Mouse (Mus musculus) effector memory CD4-positive, alpha-beta T cell, adult 7 months (primary cell): Measurements from ENCODE around the gene Zfp358. TPM values are rescaled to one million over a fixed set of nuclear protein-coding genes. Genes with fewer than 3 reads are reported as not detected.

Experiments
- polyA plus RNA-seq: library from polyadenylated mRNA; unstranded; fragments of 100-300 nt; shearing (Covaris generic); gene quantifications from one replicate; pipeline ENCODE4 v1.2.1, GENCODE M21; 2017

Zfp358 gene
- polyA plus RNA-seq: 1.5 TPM

DNA sequence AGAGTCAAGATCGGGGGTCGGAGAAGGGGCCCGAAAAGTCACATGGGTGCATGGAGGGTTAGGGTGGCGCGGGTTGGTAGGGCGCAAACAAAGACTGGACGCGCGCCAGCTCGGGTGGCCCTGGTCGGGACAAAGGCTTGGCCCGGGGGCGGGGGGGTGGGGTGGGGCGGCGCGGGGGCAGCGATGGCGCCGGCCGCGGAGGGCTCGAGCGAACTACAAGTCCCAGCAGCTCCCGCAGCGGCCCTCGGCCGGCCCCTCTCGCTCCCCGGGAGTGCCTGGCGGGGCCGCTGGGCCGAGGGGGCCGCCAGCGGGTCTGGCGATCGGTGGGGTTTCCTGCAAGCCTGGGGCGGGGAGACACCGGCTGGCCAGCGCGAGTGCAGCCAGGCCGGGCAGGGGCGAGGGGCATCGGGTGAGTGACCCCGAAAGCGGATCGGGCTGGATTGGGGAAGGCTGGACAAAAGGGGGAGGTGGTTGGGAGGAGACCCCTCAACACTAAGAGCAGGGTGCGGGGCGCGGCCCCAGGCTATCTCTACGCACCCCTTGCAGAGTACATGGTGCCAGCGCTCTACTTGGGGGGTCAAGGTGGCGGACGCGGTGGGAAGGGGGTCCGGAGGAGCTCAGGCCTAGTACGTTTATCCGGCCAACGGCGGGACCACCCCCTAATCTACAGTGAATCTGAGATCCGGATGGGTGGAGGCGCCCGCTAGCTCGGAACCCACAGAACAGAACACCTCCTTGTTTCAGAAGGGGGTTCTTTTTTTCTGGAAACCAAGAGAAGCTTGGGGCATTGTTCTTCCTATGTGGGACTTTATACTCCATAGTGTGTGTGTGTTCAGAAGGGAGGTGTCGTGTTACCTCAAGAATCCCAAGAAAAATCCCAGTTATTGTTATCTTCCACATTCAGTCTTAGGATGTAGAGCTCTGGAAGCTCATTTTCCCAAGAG lies at the start of gene Zfp358:
Gene Zfp358, plus strand, starts transcription at position 238 of the 944 bp plus-strand sequence.

DNA sequence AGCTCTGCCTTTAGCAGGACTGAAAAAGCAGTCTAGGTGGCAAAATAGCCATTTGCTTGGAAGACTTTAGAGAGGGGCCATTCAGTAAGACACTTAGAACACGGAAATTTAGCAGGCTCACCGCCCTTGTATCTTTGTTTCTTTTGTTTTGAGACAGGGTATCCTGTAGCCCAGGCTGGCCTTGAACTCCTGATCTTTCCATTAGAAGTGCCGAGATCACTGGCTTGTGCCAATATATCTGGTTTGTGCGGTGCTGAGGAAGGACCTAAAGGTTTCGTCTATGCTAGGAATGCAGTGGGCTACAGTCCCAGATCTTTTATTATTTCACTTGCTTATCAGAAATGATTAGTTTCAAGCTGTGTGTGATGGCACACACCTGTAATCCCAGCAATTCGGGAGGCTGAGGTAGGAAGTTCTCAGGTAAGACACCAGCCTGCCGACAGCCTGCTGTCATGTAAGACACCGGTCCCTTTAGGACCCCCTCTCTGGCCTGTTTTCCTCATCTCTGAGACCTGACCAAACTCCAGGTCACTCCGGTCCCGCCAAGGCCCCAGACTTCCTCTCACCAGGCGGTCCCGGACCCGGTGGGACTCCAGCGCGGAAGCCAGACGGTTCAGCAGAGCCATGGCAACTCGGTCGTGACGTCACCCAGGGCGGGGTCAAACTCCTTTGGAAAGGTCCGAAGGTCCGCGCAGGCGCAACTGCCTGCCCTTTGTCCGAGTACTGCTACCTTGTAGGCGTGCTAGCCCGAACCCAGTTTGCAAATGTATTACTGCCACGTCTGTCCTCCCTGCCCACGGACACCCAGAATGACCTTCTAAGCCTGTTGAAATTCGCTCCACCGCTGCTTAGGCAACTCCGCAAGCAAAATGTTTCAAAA lies 25.7 kb upstream of the Zfp358 start, which contains the start of gene Pex11g:
Gene Pex11g, minus strand, starts transcription at position 675 of the 880 bp plus-strand sequence.

DNA sequence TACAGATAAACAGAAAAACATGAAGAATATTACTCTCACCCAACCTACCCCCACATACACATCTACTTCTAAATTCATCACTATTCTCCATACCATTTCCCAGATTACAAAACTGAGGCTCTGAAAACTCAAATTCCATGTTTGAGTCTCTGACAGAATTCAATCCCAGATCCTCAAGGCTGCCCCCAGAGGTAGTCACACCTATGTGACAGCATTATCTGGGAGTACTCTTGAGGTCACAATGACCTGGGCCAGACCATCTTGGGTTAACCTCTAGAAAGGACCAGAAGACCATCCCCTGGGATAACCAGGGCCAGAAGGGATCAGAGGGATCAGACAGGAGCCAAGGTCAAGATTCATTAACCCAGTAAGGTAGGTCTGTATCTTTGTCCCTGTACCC lies 22.4 kb upstream of the Zfp358 start, which contains the start of gene Tex45:
Gene Tex45, plus strand, starts transcription at position 301 of the 400 bp plus-strand sequence.

DNA sequence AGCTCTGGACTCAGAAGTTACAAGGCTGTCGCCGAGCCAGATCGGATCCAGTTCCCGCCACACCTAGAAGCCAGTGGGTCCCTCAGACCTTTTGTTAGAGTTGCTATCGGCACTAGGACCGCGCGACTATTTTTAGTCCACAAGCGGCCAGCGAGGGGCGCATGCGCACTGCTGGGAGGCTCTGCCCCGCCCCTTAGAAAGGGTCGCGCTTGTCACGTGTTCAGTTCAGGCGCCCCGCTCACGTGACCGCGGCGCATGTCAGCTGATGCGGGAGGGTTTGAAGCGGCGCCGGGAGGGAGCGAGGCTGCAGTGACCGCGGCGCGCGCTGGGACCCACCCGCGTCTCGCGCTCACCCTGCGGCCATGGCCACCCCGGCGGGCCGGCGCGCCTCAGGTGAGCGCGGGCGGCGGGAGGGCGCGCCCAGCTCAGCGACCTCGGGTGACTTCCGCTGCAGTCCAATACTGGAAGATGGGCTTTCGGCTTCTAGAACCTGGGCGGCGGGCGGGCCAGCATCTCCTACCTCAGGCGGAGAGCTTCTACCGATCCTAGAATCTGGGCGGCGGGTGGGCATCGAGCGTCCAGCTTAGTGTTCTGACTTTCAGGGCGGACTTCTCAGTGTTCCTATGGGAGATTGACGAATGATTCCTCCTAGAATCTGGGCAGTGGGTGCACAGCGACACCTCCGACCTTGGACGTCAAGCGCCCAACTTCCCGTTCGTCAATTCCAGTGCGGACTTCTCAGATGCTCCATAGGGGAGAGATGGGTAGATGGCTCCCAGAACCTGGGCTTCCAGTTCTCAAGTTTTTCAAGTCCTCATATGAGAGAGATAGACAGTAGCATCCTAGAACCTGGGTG lies 7.5 kb downstream of the Zfp358 start, which contains the start of gene Mcoln1:
Gene Mcoln1, plus strand, starts transcription at position 223 of the 856 bp plus-strand sequence.

DNA sequence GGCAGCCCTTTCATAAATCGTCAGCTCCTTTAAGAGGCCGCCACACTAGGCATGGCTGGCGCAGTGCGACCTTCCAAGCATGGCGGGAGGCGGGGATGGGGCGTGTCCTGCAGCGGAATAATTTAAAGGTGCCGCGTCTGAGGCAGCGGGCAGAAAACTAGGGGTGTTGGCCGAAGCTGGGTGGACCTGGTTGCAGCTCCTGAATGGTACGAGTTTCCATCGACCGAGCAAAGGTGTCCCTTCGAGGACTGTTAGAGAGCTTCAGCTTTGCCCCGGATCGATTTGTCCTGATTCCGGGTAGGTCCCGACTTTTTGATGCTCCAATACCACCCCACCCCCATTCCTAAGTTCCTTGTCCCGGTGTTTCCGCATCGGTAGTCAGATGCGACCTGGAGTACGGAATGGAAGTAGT lies 22.3 kb downstream of the Zfp358 start, which contains the start of gene Pnpla6:
Gene Pnpla6, plus strand, starts transcription at position 125 of the 412 bp plus-strand sequence.

Other genes with a start within 250 kb of the Zfp358 start
- gene Insr, start 213.5 kb upstream of the Zfp358 start, polyA plus RNA-seq: 15.9 TPM
- gene A430078G23Rik, start 139.7 kb upstream of the Zfp358 start, polyA plus RNA-seq: 108 TPM
- gene Arhgef18, start 100.1 kb upstream of the Zfp358 start, polyA plus RNA-seq: 113 TPM
- gene Pex11g, start 25.5 kb upstream of the Zfp358 start, polyA plus RNA-seq: 2.7 TPM
- not detected for gene Tex45, start 22.3 kb upstream of the Zfp358 start, polyA plus RNA-seq
- gene Mcoln1, start 7.3 kb downstream of the Zfp358 start, polyA plus RNA-seq: 81.1 TPM
- 37.4 TPM for gene Pnpla6, start 22.2 kb downstream of the Zfp358 start, polyA plus RNA-seq
- not detected for gene C330021F23Rik, start 74.9 kb downstream of the Zfp358 start, polyA plus RNA-seq
- gene Camsap3, start 94.2 kb downstream of the Zfp358 start, polyA plus RNA-seq: 0.98 TPM
- gene Xab2, start 128.2 kb downstream of the Zfp358 start, polyA plus RNA-seq: 113 TPM
- gene Pet100, start 128.4 kb downstream of the Zfp358 start, polyA plus RNA-seq: 79.9 TPM
- not detected for gene Pcp2, start 132.4 kb downstream of the Zfp358 start, polyA plus RNA-seq
- gene Stxbp2, start 137.8 kb downstream of the Zfp358 start, polyA plus RNA-seq: 212 TPM
- not detected for gene Retn, start 162.6 kb downstream of the Zfp358 start, polyA plus RNA-seq
- gene Mcemp1, start 172.6 kb downstream of the Zfp358 start, polyA plus RNA-seq: not detected
- not detected for gene Fcor, start 179.2 kb downstream of the Zfp358 start, polyA plus RNA-seq
- gene Trappc5, start 183.2 kb downstream of the Zfp358 start, polyA plus RNA-seq: 22.3 TPM
- 0.46 TPM for gene Fcer2a, start 201.0 kb downstream of the Zfp358 start, polyA plus RNA-seq
- not detected for gene Clec4g, start 227.5 kb downstream of the Zfp358 start, polyA plus RNA-seq